Mouse (Mus musculus): ENCODE data around the gene Dennd2a. TPM values are rescaled to one million over a fixed set of nuclear protein-coding genes. Genes with fewer than 3 reads are reported as not detected.
"Not testable (repeated sequence)": the region's sequence is repeated elsewhere in the genome, so short reads cannot be mapped to it uniquely, and the experiment has no call there.

The Dennd2a gene
- polyA plus RNA-seq, 1 experiment from 2014 or later, result 4.7 TPM

- no peak overlapping the region for H3K27ac ChIP-seq (replicated peaks)
- H3K4me1 ChIP-seq (replicated peaks; ENCODE audit: control insufficient read depth, insufficient read depth), result no peaks in the 10 kb centered on the region
- DNase-seq (ENCODE audit: low spot score) (no peak), ATAC-seq (ENCODE audit: low FRiP score, low TSS enrichment) (no peak)
- 43% methylated on average over 4 of the region's 4 CpGs for WGBS
- H3K36me3 ChIP-seq (ENCODE audit: control insufficient read depth, insufficient read depth, low read length), result no peaks in the 10 kb centered on the region
- no peaks in the 10 kb centered on the region for H3K27me3 ChIP-seq (ENCODE audit: control insufficient read depth, insufficient read depth, low read length)
- H3K9me3 ChIP-seq (ENCODE audit: control insufficient read depth, low read length), result no peaks in the 10 kb centered on the region
- TF ChIP-seq CTCF (IDR thresholded peaks at IDR 0.05; ENCODE audit: low read depth) (no peak), EP300 (optimal IDR thresholded peaks at IDR 0.05) (no peak)
- no peak overlapping the region for H3K9ac ChIP-seq (ENCODE audit: low read length)
- no peak overlapping the region for H3K4me2 ChIP-seq (replicated peaks; ENCODE audit: low read depth)
- no peak overlapping the region for H3K4me3 ChIP-seq (ENCODE audit: low read depth, low read length)
Observed at GRCm38 (mm10) chr6:39420867-39421266, 136.8 kb downstream of the Dennd2a start.

GRCm38 (mm10) chr6:39419851-39420721 is 137.6 kb downstream of the Dennd2a start, which contains the start of gene Mkrn1:
TSS of gene Mkrn1 (minus strand) at chr6:39420462.
- ATAC-seq (ENCODE audit: low FRiP score, low TSS enrichment) (peak; percentile 95), DNase-seq (ENCODE audit: low spot score) (peak; percentile 89)
- Histone ChIP-seq H3K27me3 (ENCODE audit: control insufficient read depth, insufficient read depth, low read length) (no peaks in the 10 kb centered on the region), H3K4me2 (replicated peaks; ENCODE audit: low read depth) (peak within 1 kb of the TSS; percentile 78), H3K9me3 (ENCODE audit: control insufficient read depth, low read length) (no peaks in the 10 kb centered on the region), H3K9ac (ENCODE audit: low read length) (peak within 1 kb of the TSS; percentile 92), H3K27ac (replicated peaks) (peak within 1 kb of the TSS; percentile 93), H3K4me1 (replicated peaks; ENCODE audit: control insufficient read depth, insufficient read depth) (no peaks in the 10 kb centered on the region), H3K4me3 (ENCODE audit: low read depth, low read length) (peak within 1 kb of the TSS; percentile 98), H3K36me3 (ENCODE audit: control insufficient read depth, insufficient read depth, low read length) (no peaks in the 10 kb centered on the region)
- WGBS, result under 1% methylated on average over 72 of the region's 82 CpGs
- TF ChIP-seq EP300 (optimal IDR thresholded peaks at IDR 0.05) (no peak), CTCF (IDR thresholded peaks at IDR 0.05; ENCODE audit: low read depth) (no peak)

DNA sequence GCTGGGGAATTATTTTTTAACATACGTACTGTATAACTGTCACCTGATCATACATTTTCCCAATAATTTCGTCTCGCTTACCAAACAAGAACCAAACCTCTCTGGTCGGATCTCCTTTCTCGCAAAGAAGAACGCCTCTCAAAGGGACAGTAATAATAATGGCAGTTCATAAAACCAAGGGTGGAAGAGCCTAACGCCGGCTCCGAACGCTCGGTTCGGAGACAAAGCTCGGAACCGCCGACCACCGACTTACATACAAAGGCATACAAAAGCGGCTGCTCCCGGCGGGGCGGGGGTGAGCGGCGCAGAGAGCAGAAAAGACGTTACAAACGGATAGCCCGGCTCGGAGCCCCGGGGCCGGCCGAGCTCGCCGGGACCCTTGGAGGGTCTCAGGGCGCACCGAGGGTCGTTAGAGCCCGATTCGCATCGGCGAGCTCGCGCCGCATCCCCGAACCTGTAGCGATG is 138.2 kb downstream of the Dennd2a start:
- Histone ChIP-seq H3K36me3 (ENCODE audit: control insufficient read depth, insufficient read depth, low read length) (no peaks in the 10 kb centered on the region), H3K27me3 (ENCODE audit: control insufficient read depth, insufficient read depth, low read length) (no peaks in the 10 kb centered on the region), H3K27ac (replicated peaks) (peak overlapping the region; percentile 93), H3K4me3 (ENCODE audit: low read depth, low read length) (peak overlapping the region; percentile 98), H3K4me1 (replicated peaks; ENCODE audit: control insufficient read depth, insufficient read depth) (no peaks in the 10 kb centered on the region), H3K9ac (ENCODE audit: low read length) (peak overlapping the region; percentile 92), H3K4me2 (replicated peaks; ENCODE audit: low read depth) (peak overlapping the region; percentile 78), H3K9me3 (ENCODE audit: control insufficient read depth, low read length) (no peaks in the 10 kb centered on the region)
- DNase-seq (ENCODE audit: low spot score) (no peak), ATAC-seq (ENCODE audit: low FRiP score, low TSS enrichment) (no peak)
- WGBS, result under 1% methylated on average over 43 of the region's 43 CpGs
- no peak for TF ChIP-seq CTCF (IDR thresholded peaks at IDR 0.05; ENCODE audit: low read depth)
- no peak for TF ChIP-seq EP300 (optimal IDR thresholded peaks at IDR 0.05)

DNA sequence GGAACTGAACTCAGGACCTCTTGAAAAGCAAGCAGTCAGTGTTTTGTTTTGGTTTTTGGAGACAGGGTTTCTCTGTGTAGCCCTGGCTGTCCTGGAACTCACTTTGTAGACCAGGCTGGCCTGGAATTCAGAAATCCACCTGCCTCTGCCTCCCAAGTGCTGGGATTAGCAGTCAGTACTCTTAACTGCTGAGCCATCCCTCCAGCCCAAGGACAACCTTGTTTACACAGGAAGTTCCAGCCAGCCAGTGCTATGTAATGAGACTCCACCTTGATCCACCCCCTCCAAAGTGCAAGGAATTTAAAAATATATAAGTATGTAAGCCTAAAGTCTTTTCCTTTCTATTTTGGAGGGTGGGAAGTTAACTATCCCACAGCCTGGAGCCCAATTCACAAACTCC is 141.0 kb downstream of the Dennd2a start:
- H3K9ac ChIP-seq (ENCODE audit: low read length); H3K4me2 ChIP-seq (replicated peaks; ENCODE audit: low read depth); H3K27ac ChIP-seq (replicated peaks); H3K36me3 ChIP-seq (ENCODE audit: control insufficient read depth, insufficient read depth, low read length); H3K4me3 ChIP-seq (ENCODE audit: low read depth, low read length); DNase-seq (ENCODE audit: low spot score); H3K27me3 ChIP-seq (ENCODE audit: control insufficient read depth, insufficient read depth, low read length); H3K4me1 ChIP-seq (replicated peaks; ENCODE audit: control insufficient read depth, insufficient read depth); ATAC-seq (ENCODE audit: low FRiP score, low TSS enrichment); H3K9me3 ChIP-seq (ENCODE audit: control insufficient read depth, low read length): not testable (repeated sequence)

DNA sequence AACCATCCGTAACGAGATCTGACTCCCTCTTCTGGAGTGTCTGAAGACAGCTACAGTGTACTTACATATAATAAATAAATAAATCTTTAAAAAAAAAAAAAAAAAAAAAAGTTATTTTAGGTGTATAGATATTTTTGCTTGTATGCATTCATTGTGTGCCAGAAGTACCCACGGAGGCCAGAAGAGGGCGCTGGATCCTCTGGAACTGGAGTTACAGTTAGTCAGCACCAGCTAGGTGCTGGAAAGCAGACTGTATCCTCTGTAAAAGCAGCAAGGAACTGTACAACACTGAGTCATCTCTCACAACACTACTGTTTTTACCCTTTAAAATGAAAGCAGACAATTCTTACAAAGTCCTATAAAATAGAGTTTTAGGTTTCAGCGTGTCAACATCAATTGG is 141.9 kb downstream of the Dennd2a start:
- WGBS, result 53% methylated on average over 3 of the region's 5 CpGs

GRCm38 (mm10) chr6:39414106-39414505 is 143.6 kb downstream of the Dennd2a start:
- no peak for DNase-seq (ENCODE audit: low spot score)
- TF ChIP-seq CTCF (IDR thresholded peaks at IDR 0.05; ENCODE audit: low read depth), result peak; percentile 55
- TF ChIP-seq EP300 (optimal IDR thresholded peaks at IDR 0.05), result no peak
- Histone ChIP-seq H3K4me3 (ENCODE audit: low read depth, low read length) (no peak overlapping the region), H3K27me3 (ENCODE audit: control insufficient read depth, insufficient read depth, low read length) (no peaks in the 10 kb centered on the region), H3K4me1 (replicated peaks; ENCODE audit: control insufficient read depth, insufficient read depth) (no peaks in the 10 kb centered on the region), H3K36me3 (ENCODE audit: control insufficient read depth, insufficient read depth, low read length) (no peaks in the 10 kb centered on the region), H3K9ac (ENCODE audit: low read length) (no peak overlapping the region), H3K27ac (replicated peaks) (no peak overlapping the region), H3K9me3 (ENCODE audit: control insufficient read depth, low read length) (no peaks in the 10 kb centered on the region), H3K4me2 (replicated peaks; ENCODE audit: low read depth) (no peak overlapping the region)
- 80% methylated on average over 1 of the region's 1 CpGs for WGBS
- no peak for ATAC-seq (ENCODE audit: low FRiP score, low TSS enrichment)

More for the DNA sequence above, 141.9 kb downstream of the Dennd2a start:
- no peak overlapping the region for H3K4me3 ChIP-seq (ENCODE audit: low read depth, low read length)
- H3K36me3 ChIP-seq (ENCODE audit: control insufficient read depth, insufficient read depth, low read length), result no peaks in the 10 kb centered on the region
- no peaks in the 10 kb centered on the region for H3K4me1 ChIP-seq (replicated peaks; ENCODE audit: control insufficient read depth, insufficient read depth)
- H3K4me2 ChIP-seq (replicated peaks; ENCODE audit: low read depth), result no peak overlapping the region
- no peak for TF ChIP-seq EP300 (optimal IDR thresholded peaks at IDR 0.05)
- peak; percentile 69 for TF ChIP-seq CTCF (IDR thresholded peaks at IDR 0.05; ENCODE audit: low read depth)
- no peaks in the 10 kb centered on the region for H3K27me3 ChIP-seq (ENCODE audit: control insufficient read depth, insufficient read depth, low read length)
- H3K27ac ChIP-seq (replicated peaks), result no peak overlapping the region
- DNase-seq (ENCODE audit: low spot score) (peak; percentile 76), ATAC-seq (ENCODE audit: low FRiP score, low TSS enrichment) (no peak)
- H3K9me3 ChIP-seq (ENCODE audit: control insufficient read depth, low read length), result no peaks in the 10 kb centered on the region
- no peak overlapping the region for H3K9ac ChIP-seq (ENCODE audit: low read length)

Other genes starting within 250 kb of the Dennd2a start
- gene Slc37a3, start 180.2 kb downstream of the Dennd2a start, polyA plus RNA-seq (2015; fragmentation: Nextera tagmentation; extraction: Ambion mirVana), result 20.9 and 22.7 TPM in 2 replicates
- 5.1 and 5.4 TPM in 2 replicates for gene Rab19, start 176.7 kb downstream of the Dennd2a start, polyA plus RNA-seq (2015; fragmentation: Nextera tagmentation; extraction: Ambion mirVana)
- 54.6 and 56.0 TPM in 2 replicates for gene Mkrn1, start 137.4 kb downstream of the Dennd2a start, polyA plus RNA-seq (2015; fragmentation: Nextera tagmentation; extraction: Ambion mirVana)
- 22.0 and 24.4 TPM in 2 replicates for gene Adck2, start 16.0 kb upstream of the Dennd2a start, polyA plus RNA-seq (2015; fragmentation: Nextera tagmentation; extraction: Ambion mirVana)
- gene Gm42420, start 27.9 kb upstream of the Dennd2a start, polyA plus RNA-seq (2015; fragmentation: Nextera tagmentation; extraction: Ambion mirVana), result 0.63 and 1.4 TPM in 2 replicates
- gene Ndufb2, start 34.7 kb upstream of the Dennd2a start, polyA plus RNA-seq (2015; fragmentation: Nextera tagmentation; extraction: Ambion mirVana), result 419 and 461 TPM in 2 replicates
- 4.8 and 5.3 TPM in 2 replicates for gene Braf, start 167.6 kb upstream of the Dennd2a start, polyA plus RNA-seq (2015; fragmentation: Nextera tagmentation; extraction: Ambion mirVana)